Mouse (Mus musculus) CH12.LX (cell line): ENCODE measurements at regions not wholly inside any gene's neighbourhood (a gene's known extent, or its start where the extent isn't known, plus 50 kb on each side); places are given as distances from the start of the nearest gene placed in this dataset.

ENCODE experiments used
- DNase-seq: peaks from one replicate; pipeline ENCODE4 v3.0.0-alpha.2; 2013; ENCODE audit errors: extremely low read depth
- H3K27ac ChIP-seq: 2 replicates; pipeline ENCODE4 v1.5.1; 2012; ENCODE audit warnings: low read depth, mild to moderate bottlenecking, control low read depth, moderate library complexity; ENCODE audit not compliant: insufficient read depth
- H3K27me3 ChIP-seq: replicated peaks from 2 replicates; pipeline ENCODE3; 2012; ENCODE audit warnings: inconsistent platforms
- H3K36me3 ChIP-seq, 2 experiments: replicated peaks in 1 of 2; 2 replicates each; pipeline versions ENCODE3 to v1.6.1; 2012; ENCODE audit warnings: inconsistent platforms in 1 of 2, low read length in 1 of 2, mild to moderate bottlenecking in 1 of 2, mixed read lengths in 1 of 2, moderate library complexity in 1 of 2; ENCODE audit not compliant: control insufficient read depth in 1 of 2, insufficient read depth in 1 of 2
- H3K4me1 ChIP-seq, 2 experiments: 2 replicates each; pipeline ENCODE4 v1.6.1; 2012; ENCODE audit warnings: inconsistent platforms in 1 of 2, moderate library complexity in 1 of 2; ENCODE audit not compliant: insufficient read depth in 2 of 2, control insufficient read depth in 1 of 2
- H3K4me2 ChIP-seq: 2 replicates; pipeline ENCODE4 v1.6.1; 2012; ENCODE audit warnings: low read depth, mild to moderate bottlenecking, control low read depth; ENCODE audit not compliant: poor library complexity, insufficient read depth, severe bottlenecking
- H3K4me3 ChIP-seq, 3 experiments: fragments of 150-350 bp in 1 of 3; sonication (generic) in 1 of 3; replicated peaks in 1 of 3; 2 replicates each; pipeline versions ENCODE3 to v1.5.1; 2011 to 2012; ENCODE audit warnings: low read depth in 2 of 3, low read length in 2 of 3, mild to moderate bottlenecking in 2 of 3, moderate library complexity in 2 of 3, control low read depth in 1 of 3, improper control_type of control experiment in 1 of 3, inconsistent platforms in 1 of 3, mixed read lengths in 1 of 3; ENCODE audit not compliant: poor library complexity in 1 of 3
- H3K79me2 ChIP-seq: replicated peaks from 2 replicates; pipeline ENCODE4 v1.6.1; 2012; ENCODE audit warnings: mild to moderate bottlenecking, moderate library complexity; ENCODE audit not compliant: control insufficient read depth, poor library complexity, insufficient read depth, severe bottlenecking; ENCODE audit errors: extremely low read depth
- H3K9ac ChIP-seq: 2 replicates; pipeline ENCODE4 v1.6.1; 2012; ENCODE audit warnings: low read depth, mild to moderate bottlenecking, control low read depth, moderate library complexity; ENCODE audit not compliant: insufficient read depth
- H3K9me3 ChIP-seq: replicated peaks from 2 replicates; pipeline ENCODE3; 2012; ENCODE audit warnings: low read length, inconsistent platforms, mixed read lengths
- BHLHE40 ChIP-seq: IDR thresholded peaks from 2 replicates; pipeline ENCODE4 v1.6.1; 2011; ENCODE audit warnings: mild to moderate bottlenecking, low read depth, low read length, improper control_type of control experiment
- CHD1 ChIP-seq: IDR thresholded peaks from 2 replicates; pipeline ENCODE4 v1.6.1; 2012; ENCODE audit warnings: low read depth, low read length, improper control_type of control experiment, inconsistent platforms
- CHD2 ChIP-seq: IDR thresholded peaks from 2 replicates; pipeline ENCODE4 v1.6.1; 2011; ENCODE audit warnings: low read length, improper control_type of control experiment
- E2F4 ChIP-seq: IDR thresholded peaks from 2 replicates; pipeline ENCODE4 v1.6.1; 2011; ENCODE audit warnings: low read depth, low read length, improper control_type of control experiment; ENCODE audit not compliant: insufficient replicate concordance
- EP300 ChIP-seq: IDR thresholded peaks from 2 replicates; pipeline ENCODE4 v1.6.1; 2011; ENCODE audit warnings: low read length, improper control_type of control experiment
- GABPA ChIP-seq: IDR thresholded peaks from 2 replicates; pipeline ENCODE4 v1.6.1; 2012; ENCODE audit warnings: low read depth, low read length, improper control_type of control experiment, inconsistent platforms; ENCODE audit not compliant: insufficient replicate concordance
- HCFC1 ChIP-seq: IDR thresholded peaks from 2 replicates; pipeline ENCODE4 v1.6.1; 2012; ENCODE audit warnings: low read depth, mild to moderate bottlenecking, inconsistent platforms, low read length, improper control_type of control experiment
- IRF4 ChIP-seq: IDR thresholded peaks from 2 replicates; pipeline ENCODE4 v1.6.1; 2014; ENCODE audit warnings: low read depth, mild to moderate bottlenecking, inconsistent platforms, low read length, improper control_type of control experiment
- JUND ChIP-seq: conservative IDR thresholded peaks from 2 replicates; pipeline ENCODE4 v1.6.1; 2011; ENCODE audit warnings: low read depth, low read length, improper control_type of control experiment
- MAFK ChIP-seq: IDR thresholded peaks from 2 replicates; pipeline ENCODE4 v1.6.1; 2011; ENCODE audit warnings: low read length, improper control_type of control experiment; ENCODE audit not compliant: insufficient replicate concordance
- MAX ChIP-seq: IDR thresholded peaks from 2 replicates; pipeline ENCODE4 v1.6.1; 2011; ENCODE audit warnings: low read length, improper control_type of control experiment
- MAZ ChIP-seq: IDR thresholded peaks from 2 replicates; pipeline ENCODE4 v1.6.1; 2012; ENCODE audit warnings: low read depth, mild to moderate bottlenecking, inconsistent platforms, low read length, improper control_type of control experiment, moderate library complexity
- MEF2A ChIP-seq: IDR thresholded peaks from 2 replicates; pipeline ENCODE4 v1.6.1; 2014; ENCODE audit warnings: low read depth, mild to moderate bottlenecking, inconsistent platforms, low read length, improper control_type of control experiment, borderline replicate concordance
- MXI1 ChIP-seq: IDR thresholded peaks from 2 replicates; pipeline ENCODE4 v1.6.1; 2011; ENCODE audit warnings: mild to moderate bottlenecking, low read depth, low read length, improper control_type of control experiment
- NELFE ChIP-seq: IDR thresholded peaks from 2 replicates; pipeline ENCODE4 v1.6.1; 2011; ENCODE audit warnings: low read depth, low read length, improper control_type of control experiment
- NRF1 ChIP-seq: IDR thresholded peaks from 2 replicates; pipeline ENCODE4 v1.6.1; 2014; ENCODE audit warnings: low read depth, mild to moderate bottlenecking, inconsistent platforms, low read length, improper control_type of control experiment, moderate library complexity
- POLR2AphosphoS2 ChIP-seq: IDR thresholded peaks from 2 replicates; pipeline ENCODE4 v1.6.1; 2011; ENCODE audit warnings: low read depth, low read length, improper control_type of control experiment
- RAD21 ChIP-seq: IDR thresholded peaks from 2 replicates; pipeline ENCODE4 v1.6.1; 2011; ENCODE audit warnings: low read depth, mild to moderate bottlenecking, low read length, improper control_type of control experiment, moderate library complexity
- RCOR1 ChIP-seq: conservative IDR thresholded peaks from 2 replicates; pipeline ENCODE4 v1.6.1; 2012; ENCODE audit warnings: low read depth, mild to moderate bottlenecking, inconsistent platforms, low read length, improper control_type of control experiment
- SIN3A ChIP-seq: IDR thresholded peaks from 2 replicates; pipeline ENCODE4 v1.6.1; 2012; ENCODE audit warnings: low read length, improper control_type of control experiment, inconsistent platforms
- SMC3 ChIP-seq: IDR thresholded peaks from 2 replicates; pipeline ENCODE4 v1.6.1; 2011; ENCODE audit warnings: low read depth, low read length, improper control_type of control experiment
- TBP ChIP-seq: conservative IDR thresholded peaks from 2 replicates; pipeline ENCODE4 v1.6.1; 2011; ENCODE audit warnings: low read depth, low read length, improper control_type of control experiment
- TCF12 ChIP-seq: IDR thresholded peaks from 2 replicates; pipeline ENCODE4 v1.6.1; 2014; ENCODE audit warnings: low read depth, mild to moderate bottlenecking, inconsistent platforms, low read length, improper control_type of control experiment
- USF1 ChIP-seq: IDR thresholded peaks from 2 replicates; pipeline ENCODE4 v1.6.1; 2014; ENCODE audit warnings: low read depth, mild to moderate bottlenecking, inconsistent platforms, low read length, improper control_type of control experiment
- USF2 ChIP-seq: conservative IDR thresholded peaks from 2 replicates; pipeline ENCODE4 v1.6.1; 2011; ENCODE audit warnings: low read depth, low read length, improper control_type of control experiment
- ZNF384 ChIP-seq: IDR thresholded peaks from 2 replicates; pipeline ENCODE4 v1.6.1; 2012; ENCODE audit warnings: low read depth, low read length, improper control_type of control experiment, inconsistent platforms
- dilution Hi-C: fragments of 300-500 bp; cut with MboI; formaldehyde crosslinking; loops from 2 replicates; pipeline ENCODE4 v1.14.3; 2020; ENCODE audit warnings: low sequenced_read_pairs; ENCODE audit not compliant: extremely low pct_unique_long_range_greater_than_20kb, extremely low pct_ligation_motif_present
- in situ Hi-C: fragments of 300-500 bp; cut with MboI; formaldehyde crosslinking; loops from 3 replicates; pipeline ENCODE4 v1.14.3; 2019; ENCODE audit warnings: low sequenced_read_pairs, low pct_ligation_motif_present, low pct_unique_long_range_greater_than_20kb, mixed read lengths

DNA sequence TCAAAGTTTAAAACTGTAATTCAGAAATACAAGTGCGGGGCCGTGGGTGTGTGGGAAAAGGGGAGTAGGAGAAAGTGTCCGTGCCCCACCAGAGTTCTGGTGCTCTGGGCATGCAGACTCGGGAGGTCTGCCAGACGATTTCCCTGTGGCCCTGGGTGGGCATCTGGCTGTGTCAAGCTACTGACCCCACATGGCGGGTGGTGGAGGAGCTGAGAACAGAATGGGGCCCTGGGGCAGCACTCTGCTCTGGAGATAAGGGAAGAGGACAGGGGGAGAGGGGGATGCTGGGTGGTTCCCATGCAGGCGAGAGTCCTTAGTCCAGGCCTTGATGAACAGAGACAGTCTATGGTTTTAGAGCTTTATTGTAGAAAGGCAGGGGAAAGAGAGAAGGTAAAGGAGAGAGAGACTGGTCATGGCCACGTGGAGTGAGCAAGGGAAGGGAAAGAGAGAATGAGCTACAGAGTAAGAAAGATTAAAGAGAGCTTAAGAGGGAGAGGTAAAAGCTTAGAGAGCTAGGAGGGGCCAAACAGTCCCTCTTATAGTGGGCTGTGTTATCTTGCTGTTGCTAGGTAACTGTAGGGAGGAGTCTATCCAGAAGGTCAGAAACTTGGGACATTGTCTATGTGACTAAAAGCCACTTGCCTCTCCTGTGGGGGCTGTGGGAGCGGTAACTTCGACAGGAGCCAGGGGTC lies 104.9 kb downstream of the Cand1 start:
- DNase-seq: no peak
- no peak overlapping the region for H3K27ac ChIP-seq
- in situ Hi-C loops (no loop called here), dilution Hi-C loops (no loop called here)
- no peaks in the 10 kb centered on the region for H3K27me3 ChIP-seq
- no peak overlapping the region for H3K9ac ChIP-seq
- TF ChIP-seq E2F4 (no peak), CHD1 (no peak), ZNF384 (no peak), IRF4 (no peak), RCOR1 (no peak), TCF12 (no peak), NRF1 (no peak), USF1 (no peak), POLR2AphosphoS2 (no peak), BHLHE40 (no peak), MAZ (no peak), SMC3 (no peak), SIN3A (no peak), MEF2A (no peak), TBP (no peak), CHD2 (no peak), RAD21 (no peak), MAX (no peak), GABPA (no peak)
- H3K4me2 ChIP-seq: no peak overlapping the region
- no peak overlapping the region for H3K4me3 ChIP-seq
- no peaks in the 10 kb centered on the region for H3K4me1 ChIP-seq
- H3K36me3 ChIP-seq: no peaks in the 10 kb centered on the region
- H3K9me3 ChIP-seq: no peaks in the 10 kb centered on the region
- H3K79me2 ChIP-seq: no peaks in the 10 kb centered on the region

GRCm38 (mm10) chr10:119131977-119132376 lies 107.9 kb downstream of the Cand1 start:
- no peak overlapping the region for H3K9ac ChIP-seq
- H3K79me2 ChIP-seq: no peaks in the 10 kb centered on the region
- no peaks in the 10 kb centered on the region for H3K9me3 ChIP-seq
- H3K4me1 ChIP-seq: peaks cover 0 to 4% of the 10 kb centered on the region in 2 experiments; a peak in 1 of 4 replicates
- dilution Hi-C loops: no loop called here
- TF ChIP-seq GABPA (no peak), HCFC1 (no peak), NRF1 (no peak), MAFK (no peak), EP300 (no peak), JUND (no peak), IRF4 (no peak), BHLHE40 (no peak), SMC3 (no peak), POLR2AphosphoS2 (no peak), USF2 (no peak), CHD2 (no peak), NELFE (no peak), MXI1 (no peak)
- no peak overlapping the region for H3K27ac ChIP-seq
- in situ Hi-C loops: no loop called here
- no peaks in the 10 kb centered on the region for H3K36me3 ChIP-seq
- no peak for DNase-seq
- H3K27me3 ChIP-seq: no peaks in the 10 kb centered on the region
- H3K4me3 ChIP-seq: no peak overlapping the region
- H3K4me2 ChIP-seq: no peak overlapping the region
